Mouse (Mus musculus) stomach, embryonic 14.5 days (tissue): Measurements from ENCODE around the gene Mmp21. TPM values are rescaled to one million over a fixed set of nuclear protein-coding genes. Genes with fewer than 3 reads are reported as not detected.

Experiments used
- ATAC-seq: fragments of 200-750 bp; cut with Nextera tagmentation; 2 replicates; pipeline ENCODE4 v1.8.0; 2017; ENCODE audit warnings: low read depth, moderate TSS enrichment; ENCODE audit not compliant: insufficient number of reproducible peaks, insufficient read depth, low FRiP score
- H3K27ac ChIP-seq: fragments of 300-500 bp; sonication (generic); 2 replicates; pipeline ENCODE4 v1.5.1; 2014; ENCODE audit warnings: mild to moderate bottlenecking, low read length, moderate library complexity, mixed read lengths
- H3K27me3 ChIP-seq: fragments of 300-500 bp; sonication (generic); 2 replicates; pipeline ENCODE4 v1.6.1; 2014; ENCODE audit warnings: low read length, control low read depth, mixed read lengths; ENCODE audit not compliant: control insufficient read depth, insufficient read depth
- H3K36me3 ChIP-seq: fragments of 300-500 bp; sonication (generic); 2 replicates; pipeline ENCODE4 v1.6.1; 2014; ENCODE audit warnings: mild to moderate bottlenecking, control low read depth, low read length, moderate library complexity, mixed read lengths; ENCODE audit not compliant: control insufficient read depth, insufficient read depth
- H3K4me1 ChIP-seq: fragments of 300-500 bp; sonication (generic); 2 replicates; pipeline ENCODE4 v1.6.1; 2014; ENCODE audit warnings: low read length, control low read depth, mixed read lengths; ENCODE audit not compliant: control insufficient read depth, insufficient read depth
- H3K4me2 ChIP-seq: fragments of 300-500 bp; sonication (generic); replicated peaks from 2 replicates; pipeline ENCODE4 v1.6.1; 2014; ENCODE audit warnings: low read depth, low read length, control low read depth
- H3K4me3 ChIP-seq: fragments of 300-500 bp; sonication (generic); 2 replicates; pipeline ENCODE4 v1.5.1; 2014; ENCODE audit warnings: low read depth, low read length, control low read depth
- H3K9ac ChIP-seq: fragments of 300-500 bp; sonication (generic); replicated peaks from 2 replicates; pipeline ENCODE4 v1.6.1; 2014; ENCODE audit warnings: low read depth, mild to moderate bottlenecking, control low read depth, low read length, moderate library complexity, mixed read lengths
- H3K9me3 ChIP-seq: fragments of 300-500 bp; sonication (generic); 2 replicates; pipeline ENCODE4 v1.6.1; 2016; ENCODE audit warnings: low read depth, low read length, control low read depth; ENCODE audit not compliant: control insufficient read depth
- WGBS: fragments of 180-500 bp; shearing (Covaris S2); extraction: QIAGEN DNeasy Blood & Tissue Kit; methylation state at CpG from one replicate; pipeline ENCODE4 v1.1.7; 2014; 5-methylcytosine and 5-hydroxymethylcytosine counted together
- polyA plus RNA-seq: library from polyadenylated mRNA; unstranded; fragments of >200 nt; fragmentation: Nextera tagmentation; extraction: Ambion mirVana; gene quantifications from 2 replicates; pipeline ENCODE4 v1.2.1, GENCODE M21; 2014

Mmp21 gene
- polyA plus RNA-seq = 0.13 TPM in 1 of 2 replicates, not detected in the other

DNA sequence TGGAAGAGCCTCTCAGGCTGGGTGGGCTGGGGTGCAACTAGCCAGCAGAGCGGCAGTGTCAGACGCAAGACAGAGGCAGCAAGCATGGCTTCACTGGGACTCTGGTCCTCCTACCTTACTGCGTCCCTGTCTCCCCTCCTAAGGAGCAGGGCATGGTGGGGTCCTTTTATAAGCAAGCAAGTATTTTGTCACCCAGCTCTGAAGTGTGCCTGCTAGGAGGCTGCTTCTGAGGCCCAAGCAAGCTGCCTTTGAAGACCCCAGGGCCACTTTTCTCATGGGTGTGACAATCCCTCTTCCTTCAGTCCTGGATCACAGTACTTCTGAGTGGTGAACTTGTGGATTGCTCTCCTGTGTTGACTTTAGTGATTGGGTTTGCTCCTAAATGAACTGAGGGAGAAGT is at the start of gene Mmp21:
Gene Mmp21, minus strand, starts transcription at position 101 of the 400 bp plus-strand sequence.
- no peak within 1 kb of the TSS for H3K4me2 ChIP-seq
- no peaks in the 10 kb centered on the region for H3K36me3 ChIP-seq
- H3K4me3 ChIP-seq = no peak within 1 kb of the TSS
- H3K27me3 ChIP-seq = no peaks in the 10 kb centered on the region
- H3K4me1 ChIP-seq = no peaks in the 10 kb centered on the region
- WGBS = 64% methylated on average over 3 of the region's 3 CpGs
- no peak for ATAC-seq
- no peaks in the 10 kb centered on the region for H3K9me3 ChIP-seq
- H3K27ac ChIP-seq = no peak within 1 kb of the TSS
- H3K9ac ChIP-seq = no peak within 1 kb of the TSS

DNA sequence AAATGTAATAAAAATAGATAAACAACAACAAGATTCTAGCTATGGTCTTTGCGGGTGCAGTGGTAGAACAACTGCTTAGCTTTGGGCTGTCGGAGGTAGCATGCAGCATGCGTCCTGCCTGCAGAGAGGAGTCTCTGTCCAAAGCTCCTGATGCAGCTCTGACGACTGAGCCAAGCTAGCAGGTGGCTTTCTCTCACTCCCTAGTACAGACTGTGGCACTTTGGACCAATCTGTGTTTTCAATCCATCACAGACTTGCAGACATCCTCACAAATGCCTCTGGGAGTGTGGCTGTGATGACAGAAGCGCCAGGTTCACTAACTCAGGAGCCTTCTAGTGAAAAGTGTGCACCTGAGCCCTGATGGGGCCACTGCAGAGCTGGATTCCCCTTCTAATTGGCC is 49.5 kb upstream of the Mmp21 start:
- WGBS = 68% methylated on average over 5 of the region's 5 CpGs
- H3K4me1 ChIP-seq = no peaks in the 10 kb centered on the region
- no peak overlapping the region for H3K27ac ChIP-seq
- H3K9me3 ChIP-seq = no peaks in the 10 kb centered on the region
- ATAC-seq = no peak
- no peak overlapping the region for H3K4me2 ChIP-seq
- H3K36me3 ChIP-seq = no peaks in the 10 kb centered on the region; the same call in 1 of the 2 replicates
- H3K27me3 ChIP-seq = no peaks in the 10 kb centered on the region
- H3K4me3 ChIP-seq = no peak overlapping the region
- no peak overlapping the region for H3K9ac ChIP-seq

DNA sequence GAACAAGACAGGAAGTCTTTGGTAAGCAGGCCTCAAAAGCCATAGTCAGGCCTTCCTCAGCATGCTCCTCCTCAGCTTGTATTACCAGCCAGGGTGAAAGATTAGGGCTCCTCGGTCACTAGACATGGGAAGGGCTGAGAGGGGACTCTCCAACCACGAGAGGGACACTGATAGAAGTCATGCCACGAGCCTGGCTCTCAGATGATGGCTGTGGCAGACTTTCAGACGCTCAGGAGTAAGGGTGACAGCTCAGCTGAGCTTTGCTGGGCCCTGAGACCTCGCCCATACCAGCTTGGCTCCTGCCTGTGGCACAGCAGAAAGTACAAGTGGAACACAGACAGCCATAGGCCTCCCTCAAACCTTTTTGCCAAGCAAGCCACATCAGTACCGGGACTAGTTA is 47.2 kb upstream of the Mmp21 start:
- no peak overlapping the region for H3K4me2 ChIP-seq
- no peak overlapping the region for H3K4me3 ChIP-seq
- H3K9ac ChIP-seq = no peak overlapping the region
- no peak overlapping the region for H3K27ac ChIP-seq
- no peaks in the 10 kb centered on the region for H3K4me1 ChIP-seq
- H3K36me3 ChIP-seq = peaks cover 16% of the 10 kb centered on the region
- WGBS = 75% methylated on average over 6 of the region's 6 CpGs
- no peaks in the 10 kb centered on the region for H3K9me3 ChIP-seq
- ATAC-seq = no peak
- H3K27me3 ChIP-seq = no peaks in the 10 kb centered on the region

DNA sequence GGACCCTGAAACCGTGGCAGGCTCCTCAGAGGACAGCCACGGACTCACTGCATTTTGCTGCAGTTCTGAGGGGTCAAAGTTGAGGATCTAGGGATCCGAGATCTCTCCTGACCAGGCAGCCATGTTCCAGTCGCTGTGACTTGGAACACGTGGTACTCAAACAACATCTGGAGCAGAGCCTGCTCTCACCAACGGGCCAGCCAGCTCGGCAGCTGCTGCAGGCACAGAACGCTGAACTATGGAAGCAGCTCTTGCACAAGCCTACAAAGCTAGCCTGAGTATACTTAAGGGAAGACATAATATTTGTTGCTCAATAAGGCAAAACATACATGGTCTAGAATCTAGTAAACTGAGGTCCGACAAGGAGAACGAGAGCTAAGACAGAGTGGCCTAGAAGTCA is 45.7 kb upstream of the Mmp21 start:
- peaks cover 31% of the 10 kb centered on the region for H3K36me3 ChIP-seq

DNA sequence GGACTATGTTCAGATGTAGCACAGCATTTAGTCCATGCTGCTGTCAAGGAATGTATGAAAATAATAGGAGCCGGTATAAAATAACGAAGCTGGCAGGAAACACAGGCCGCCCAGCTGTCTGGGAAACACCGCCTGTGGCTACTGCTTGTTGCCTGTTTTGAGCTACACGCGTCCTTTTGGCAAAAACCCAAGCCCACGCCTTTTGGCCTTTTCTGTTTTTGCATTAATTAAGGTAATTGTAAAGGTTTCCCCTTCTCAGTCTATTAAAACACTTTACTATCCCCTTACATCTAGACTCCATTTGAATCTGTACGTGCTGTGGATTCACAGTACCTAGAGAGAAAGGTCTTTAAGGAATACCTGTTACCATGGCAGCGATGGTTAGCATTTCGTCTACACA is 45.0 kb upstream of the Mmp21 start:
- peaks cover 38% of the 10 kb centered on the region for H3K36me3 ChIP-seq
- WGBS = 84% methylated on average over 10 of the region's 10 CpGs
- no peak for ATAC-seq
- H3K9me3 ChIP-seq = no peaks in the 10 kb centered on the region
- H3K4me1 ChIP-seq = no peaks in the 10 kb centered on the region
- no peak overlapping the region for H3K9ac ChIP-seq
- H3K27me3 ChIP-seq = no peaks in the 10 kb centered on the region
- H3K4me2 ChIP-seq = no peak overlapping the region
- H3K4me3 ChIP-seq = no peak overlapping the region
- no peak overlapping the region for H3K27ac ChIP-seq

More for the DNA sequence above, 45.7 kb upstream of the Mmp21 start:
- Histone ChIP-seq H3K27me3 (no peaks in the 10 kb centered on the region), H3K4me2 (no peak overlapping the region), H3K4me3 (no peak overlapping the region), H3K9me3 (no peaks in the 10 kb centered on the region), H3K4me1 (no peaks in the 10 kb centered on the region), H3K9ac (no peak overlapping the region), H3K27ac (no peak overlapping the region)
- 79% methylated on average over 10 of the region's 10 CpGs for WGBS
- ATAC-seq = no peak

DNA sequence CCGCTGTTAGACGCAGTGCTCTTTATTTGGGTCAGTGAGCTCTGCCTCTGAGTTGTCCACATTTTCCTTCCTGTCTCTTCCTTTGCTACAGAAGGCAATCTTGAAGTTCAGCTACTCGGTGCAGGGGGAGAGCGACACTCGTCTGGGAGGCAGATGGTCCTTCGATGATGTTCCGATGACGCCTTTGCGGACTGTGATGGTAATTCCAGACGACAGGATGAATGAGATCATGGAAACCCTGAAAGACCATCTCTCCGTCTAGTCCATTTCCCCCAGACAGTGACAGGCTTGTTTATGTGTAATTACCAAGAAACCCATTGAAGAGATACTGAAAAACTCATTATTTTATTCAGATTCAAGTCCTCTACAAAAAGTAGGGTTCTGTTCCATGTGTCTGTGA is 40.8 kb upstream of the Mmp21 start:
- H3K9me3 ChIP-seq = no peaks in the 10 kb centered on the region
- no peak overlapping the region for H3K4me2 ChIP-seq
- WGBS = 86% methylated on average over 11 of the region's 11 CpGs
- no peak for ATAC-seq
- H3K27ac ChIP-seq = no peak overlapping the region
- H3K9ac ChIP-seq = no peak overlapping the region
- H3K4me1 ChIP-seq = no peaks in the 10 kb centered on the region
- H3K36me3 ChIP-seq = peaks cover 76% of the 10 kb centered on the region
- no peaks in the 10 kb centered on the region for H3K27me3 ChIP-seq
- no peak overlapping the region for H3K4me3 ChIP-seq

DNA sequence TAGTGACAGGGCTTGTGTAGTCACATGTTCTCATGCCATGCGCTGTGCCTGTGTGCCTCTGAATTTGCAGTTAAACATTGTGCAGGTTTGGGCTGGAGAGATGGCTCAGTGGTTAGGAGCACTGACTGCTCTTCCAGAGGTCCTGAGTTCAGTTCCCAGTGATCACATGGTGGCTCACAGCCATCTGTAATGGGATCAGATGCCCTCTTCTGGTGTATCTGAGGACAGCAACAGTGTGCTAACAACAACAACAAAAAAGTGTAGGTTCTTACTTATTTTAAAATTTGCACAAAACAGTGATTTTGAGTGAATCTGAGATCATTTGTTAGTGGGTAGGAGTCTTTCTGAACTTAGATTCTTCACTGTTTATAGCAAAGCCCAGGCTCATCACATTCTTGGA is 38.7 kb upstream of the Mmp21 start:
- WGBS = 90% methylated on average over 1 of the region's 1 CpGs
- H3K27me3 ChIP-seq = no peaks in the 10 kb centered on the region
- peaks cover 85% of the 10 kb centered on the region for H3K36me3 ChIP-seq
- no peak for ATAC-seq
- H3K9ac ChIP-seq = no peak overlapping the region
- H3K4me1 ChIP-seq = no peaks in the 10 kb centered on the region
- H3K4me2 ChIP-seq = no peak overlapping the region
- no peak overlapping the region for H3K27ac ChIP-seq
- H3K4me3 ChIP-seq = no peak overlapping the region
- no peaks in the 10 kb centered on the region for H3K9me3 ChIP-seq

DNA sequence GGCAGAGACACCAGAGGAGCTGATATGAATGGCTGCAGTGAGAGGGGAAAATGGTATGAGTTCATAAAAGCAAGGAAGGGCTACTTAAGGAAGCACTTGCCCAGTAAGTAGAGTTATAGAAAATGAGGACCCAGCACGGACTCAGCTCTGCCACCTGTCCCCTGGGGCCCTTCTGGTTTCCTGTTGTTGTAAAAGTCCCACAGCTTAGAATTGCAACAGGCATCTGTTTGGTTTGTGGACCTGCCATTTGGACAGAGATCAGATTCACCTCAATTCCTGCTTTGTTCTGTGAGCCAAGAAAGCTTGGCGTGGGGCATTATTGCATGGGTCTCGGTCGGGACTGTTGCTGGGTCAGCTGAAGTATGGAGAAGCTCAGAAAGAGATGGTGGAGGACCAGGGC is 35.5 kb upstream of the Mmp21 start:
- Histone ChIP-seq H3K4me2 (no peak overlapping the region), H3K9me3 (no peaks in the 10 kb centered on the region), H3K36me3 (peaks cover 56% of the 10 kb centered on the region), H3K27ac (no peak overlapping the region), H3K9ac (no peak overlapping the region), H3K27me3 (no peaks in the 10 kb centered on the region), H3K4me1 (no peaks in the 10 kb centered on the region), H3K4me3 (no peak overlapping the region)
- WGBS = 91% methylated on average over 4 of the region's 4 CpGs
- no peak for ATAC-seq

DNA sequence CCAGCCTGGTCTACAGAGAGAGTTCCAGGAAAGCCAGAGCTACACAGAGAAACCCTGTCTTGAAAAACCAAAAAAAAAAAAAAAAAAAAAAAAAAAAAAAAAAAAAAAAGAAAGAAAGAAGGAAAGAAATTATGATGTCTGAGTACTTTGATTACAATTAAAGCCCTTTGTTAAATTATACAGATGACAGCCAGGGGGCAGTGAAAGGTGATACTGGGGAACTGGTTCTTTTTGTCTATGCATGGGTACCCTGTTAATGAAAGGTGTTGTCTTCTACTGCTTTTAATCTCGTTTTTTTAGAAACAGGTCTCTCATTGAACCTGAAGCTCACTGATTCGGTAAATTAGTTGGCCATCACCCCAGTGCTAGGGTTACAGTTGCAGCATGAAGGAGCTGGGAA is 27.4 kb upstream of the Mmp21 start:
- Histone ChIP-seq H3K4me1 (no peaks in the 10 kb centered on the region; the same call in 1 of the 2 replicates), H3K4me2 (no peak overlapping the region), H3K27ac (no peak overlapping the region), H3K4me3 (no peak overlapping the region), H3K36me3 (no peaks in the 10 kb centered on the region), H3K9ac (no peak overlapping the region), H3K9me3 (peaks cover 3% of the 10 kb centered on the region; the same call in 1 of the 2 replicates), H3K27me3 (no peaks in the 10 kb centered on the region)
- no peak for ATAC-seq
- 90% methylated on average over 2 of the region's 2 CpGs for WGBS
